Mouse (Mus musculus): ENCODE measurements around the gene Slc16a3. TPM values are rescaled to one million over a fixed set of nuclear protein-coding genes. Genes with fewer than 3 reads are reported as not detected.

The Slc16a3 gene
- polyA plus RNA-seq, 2 experiments, result 23.5 to 31.6 TPM

DNA sequence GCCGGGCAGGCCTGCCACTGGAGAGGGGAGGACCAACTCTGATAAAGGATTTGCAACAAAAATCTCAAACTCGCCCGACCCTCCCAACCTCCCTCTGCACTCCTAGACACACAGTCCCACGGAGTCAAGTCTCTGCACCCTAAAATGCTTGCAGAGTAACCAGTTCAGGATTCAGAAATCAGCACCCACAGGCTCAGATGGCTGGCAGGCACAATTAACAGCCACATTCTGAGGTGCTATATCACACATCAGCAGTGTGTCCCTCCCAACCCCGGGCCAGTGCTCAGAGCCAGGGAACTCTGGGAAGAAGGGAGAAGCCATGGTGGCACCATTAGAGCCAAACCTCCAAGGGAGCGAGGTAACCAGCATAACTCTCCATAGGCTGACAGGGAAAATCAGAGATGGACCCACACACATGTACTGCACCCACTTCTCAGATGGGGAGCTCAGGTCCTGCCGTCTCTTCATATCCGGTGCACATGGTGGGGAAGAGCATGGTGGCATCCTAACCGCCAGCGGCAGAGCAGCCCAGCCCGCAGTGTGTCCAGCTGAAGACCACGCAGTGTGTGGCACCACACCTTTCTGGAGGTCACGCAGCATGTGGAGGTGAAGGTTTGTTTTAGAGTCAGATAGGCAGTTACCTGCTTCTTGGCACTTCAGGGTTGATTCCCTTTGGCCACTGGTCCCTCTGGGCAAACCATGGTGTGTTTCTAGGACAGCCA is 13.9 kb downstream of the Slc16a3 start:
- Histone ChIP-seq H3K36me3 (replicated peaks; ENCODE audit: control insufficient read depth, insufficient read depth, low read depth) (peaks cover 66% of the 10 kb centered on the region), H3K4me2 (ENCODE audit: low read depth) (no peak overlapping the region), H3K27ac (no peak overlapping the region), H3K9me3 (ENCODE audit: control insufficient read depth, low read length) (no peaks in the 10 kb centered on the region), H3K27me3 (ENCODE audit: control insufficient read depth, insufficient read depth, low read length) (no peaks in the 10 kb centered on the region), H3K9ac (replicated peaks) (no peak overlapping the region), H3K4me3 (ENCODE audit: insufficient read depth in 1 of 2, low read depth in 2 of 2, low read length in 2 of 2) (no peak overlapping the region), H3K4me1 (replicated peaks; ENCODE audit: control insufficient read depth in 2 of 2, insufficient read depth in 2 of 2, low read length in 1 of 2) (no peaks in the 10 kb centered on the region; a peak in 1 of 4 replicates)
- WGBS (ENCODE audit: insufficient replicate concordance), result 80% methylated on average over 13 of the region's 13 CpGs
- DNase-seq (ENCODE audit: low read depth in 3 of 3, low spot score in 3 of 3) (no peak), ATAC-seq (ENCODE audit: insufficient read depth) (no peak)
- TF ChIP-seq CTCF (IDR thresholded peaks at IDR 0.05; ENCODE audit: low read depth) (no peak), EP300 (IDR thresholded peaks at IDR 0.05; ENCODE audit: low read depth) (no peak)

GRCm38 (mm10) chr11:120962909-120963308 is 14.6 kb downstream of the Slc16a3 start:
- no peaks in the 10 kb centered on the region for H3K9me3 ChIP-seq (ENCODE audit: control insufficient read depth, low read length)
- peaks cover 68% of the 10 kb centered on the region for H3K36me3 ChIP-seq (replicated peaks; ENCODE audit: control insufficient read depth, insufficient read depth, low read depth)
- no peak for ATAC-seq (ENCODE audit: insufficient read depth)
- H3K4me1 ChIP-seq (replicated peaks; ENCODE audit: control insufficient read depth in 2 of 2, insufficient read depth in 2 of 2, low read length in 1 of 2), result no peaks in the 10 kb centered on the region; a peak in 1 of 4 replicates
- no peak for TF ChIP-seq EP300 (IDR thresholded peaks at IDR 0.05; ENCODE audit: low read depth)
- no peak for TF ChIP-seq CTCF (IDR thresholded peaks at IDR 0.05; ENCODE audit: low read depth)
- H3K27me3 ChIP-seq (ENCODE audit: control insufficient read depth, insufficient read depth, low read length), result no peaks in the 10 kb centered on the region
- no peak overlapping the region for H3K4me3 ChIP-seq (ENCODE audit: insufficient read depth in 1 of 2, low read depth in 2 of 2, low read length in 2 of 2)
- 84% methylated on average over 7 of the region's 7 CpGs for WGBS (ENCODE audit: insufficient replicate concordance)
- no peak for DNase-seq (ENCODE audit: low read depth in 3 of 3, low spot score in 3 of 3)
- H3K9ac ChIP-seq (replicated peaks), result no peak overlapping the region
- H3K4me2 ChIP-seq (ENCODE audit: low read depth), result no peak overlapping the region
- no peak overlapping the region for H3K27ac ChIP-seq

DNA sequence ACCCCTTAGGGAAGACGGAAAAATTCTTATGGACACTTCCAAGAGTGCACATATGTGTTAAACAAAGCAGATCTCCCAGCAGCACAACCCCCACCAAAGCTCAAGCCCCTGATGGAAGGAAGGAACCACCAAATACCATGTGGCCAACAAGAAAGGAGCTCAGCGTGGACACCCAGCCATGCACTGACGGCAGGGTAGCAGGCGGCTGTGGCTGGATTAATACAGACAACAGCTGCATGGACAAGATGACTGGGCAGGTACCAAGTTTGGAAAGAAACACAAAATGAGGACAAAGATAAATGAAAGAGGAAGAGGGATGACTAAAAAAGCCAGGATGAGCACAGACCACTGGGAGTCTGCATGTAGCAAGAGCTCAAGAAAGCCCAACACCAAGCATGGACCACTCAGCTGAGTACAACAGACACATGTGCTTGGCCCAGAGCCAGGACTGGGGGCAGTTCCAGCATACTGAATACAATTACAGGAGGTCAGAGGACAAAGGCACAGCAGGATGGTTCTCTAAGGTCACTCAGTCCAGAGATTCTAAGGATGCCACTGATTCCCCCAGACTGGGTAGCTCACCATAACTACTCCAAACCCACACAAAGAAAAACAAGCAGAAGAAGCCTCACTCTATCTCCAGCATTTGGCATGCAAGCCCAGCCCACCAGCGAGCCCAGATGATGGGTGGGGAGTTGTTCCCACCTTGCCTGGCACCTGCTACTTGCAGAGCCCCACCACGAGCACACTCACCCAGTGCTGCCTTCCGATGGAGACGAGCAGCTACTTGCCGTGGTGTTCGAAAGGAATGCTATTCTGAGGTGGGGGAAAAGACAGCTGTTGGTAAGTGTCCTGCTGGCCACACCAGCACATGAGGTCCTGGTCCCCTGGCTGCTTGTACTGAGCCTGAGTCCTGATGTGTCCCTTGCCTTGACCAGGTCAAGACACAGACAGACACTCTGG is 16.2 kb downstream of the Slc16a3 start:
- no peaks in the 10 kb centered on the region; a peak in 1 of 4 replicates for H3K4me1 ChIP-seq (replicated peaks; ENCODE audit: control insufficient read depth in 2 of 2, insufficient read depth in 2 of 2, low read length in 1 of 2)
- H3K9ac ChIP-seq (replicated peaks), result no peak overlapping the region
- DNase-seq (ENCODE audit: low read depth in 3 of 3, low spot score in 3 of 3) (no peak), ATAC-seq (ENCODE audit: insufficient read depth) (no peak)
- TF ChIP-seq CTCF (IDR thresholded peaks at IDR 0.05; ENCODE audit: low read depth) (no peak), EP300 (IDR thresholded peaks at IDR 0.05; ENCODE audit: low read depth) (no peak)
- H3K27ac ChIP-seq, result no peak overlapping the region
- H3K4me3 ChIP-seq (ENCODE audit: insufficient read depth in 1 of 2, low read depth in 2 of 2, low read length in 2 of 2), result no peak overlapping the region
- H3K9me3 ChIP-seq (ENCODE audit: control insufficient read depth, low read length), result no peaks in the 10 kb centered on the region
- no peak overlapping the region for H3K4me2 ChIP-seq (ENCODE audit: low read depth)
- no peaks in the 10 kb centered on the region for H3K27me3 ChIP-seq (ENCODE audit: control insufficient read depth, insufficient read depth, low read length)
- peaks cover 75% of the 10 kb centered on the region for H3K36me3 ChIP-seq (replicated peaks; ENCODE audit: control insufficient read depth, insufficient read depth, low read depth)
- 87% methylated on average over 10 of the region's 10 CpGs for WGBS (ENCODE audit: insufficient replicate concordance)

DNA sequence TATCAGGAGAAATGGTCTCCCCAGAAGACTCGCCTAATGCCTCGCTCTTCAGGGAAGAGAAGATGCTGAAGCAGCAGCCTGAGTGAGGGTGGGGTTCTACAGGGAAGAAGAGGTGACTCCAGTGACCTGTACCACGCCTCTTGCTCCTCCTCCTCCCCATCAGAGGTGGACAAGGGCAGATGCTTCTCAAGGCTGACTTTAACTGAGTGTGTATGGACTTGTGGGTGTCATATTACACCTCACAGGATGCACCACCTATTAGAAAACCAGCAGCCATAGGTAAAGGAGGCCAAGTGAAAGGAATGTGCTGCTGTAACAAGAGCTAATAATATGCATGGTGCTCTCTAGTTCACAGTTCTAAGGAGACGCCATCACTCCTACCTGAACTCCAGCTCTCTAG is 17.3 kb downstream of the Slc16a3 start:
- no peak overlapping the region for H3K9ac ChIP-seq (replicated peaks)

GRCm38 (mm10) chr11:120969742-120970141 is 21.5 kb downstream of the Slc16a3 start:
- no peaks in the 10 kb centered on the region for H3K9me3 ChIP-seq (ENCODE audit: control insufficient read depth, low read length)

More for the DNA sequence above, 17.3 kb downstream of the Slc16a3 start:
- DNase-seq (ENCODE audit: low read depth in 3 of 3, low spot score in 3 of 3) (no peak), ATAC-seq (ENCODE audit: insufficient read depth) (no peak)
- H3K4me2 ChIP-seq (ENCODE audit: low read depth), result no peak overlapping the region
- no peaks in the 10 kb centered on the region for H3K4me1 ChIP-seq (replicated peaks; ENCODE audit: control insufficient read depth in 2 of 2, insufficient read depth in 2 of 2, low read length in 1 of 2)
- peaks cover 85% of the 10 kb centered on the region for H3K36me3 ChIP-seq (replicated peaks; ENCODE audit: control insufficient read depth, insufficient read depth, low read depth)
- no peak overlapping the region for H3K27ac ChIP-seq
- no peak overlapping the region for H3K4me3 ChIP-seq (ENCODE audit: insufficient read depth in 1 of 2, low read depth in 2 of 2, low read length in 2 of 2)
- TF ChIP-seq CTCF (IDR thresholded peaks at IDR 0.05; ENCODE audit: low read depth) (no peak), EP300 (IDR thresholded peaks at IDR 0.05; ENCODE audit: low read depth) (no peak)
- no peaks in the 10 kb centered on the region for H3K9me3 ChIP-seq (ENCODE audit: control insufficient read depth, low read length)
- WGBS (ENCODE audit: insufficient replicate concordance), result 82% methylated on average over 4 of the region's 4 CpGs
- H3K27me3 ChIP-seq (ENCODE audit: control insufficient read depth, insufficient read depth, low read length), result no peaks in the 10 kb centered on the region

More at GRCm38 (mm10) chr11:120969742-120970141, 21.5 kb downstream of the Slc16a3 start:
- no peak for DNase-seq (ENCODE audit: low read depth in 3 of 3, low spot score in 3 of 3)
- Histone ChIP-seq H3K27ac (no peak overlapping the region), H3K4me1 (replicated peaks; ENCODE audit: control insufficient read depth in 2 of 2, insufficient read depth in 2 of 2, low read length in 1 of 2) (no peaks in the 10 kb centered on the region), H3K4me2 (ENCODE audit: low read depth) (no peak overlapping the region), H3K27me3 (ENCODE audit: control insufficient read depth, insufficient read depth, low read length) (no peaks in the 10 kb centered on the region), H3K9ac (replicated peaks) (no peak overlapping the region), H3K36me3 (replicated peaks; ENCODE audit: control insufficient read depth, insufficient read depth, low read depth) (peaks cover 98% of the 10 kb centered on the region), H3K4me3 (ENCODE audit: insufficient read depth in 1 of 2, low read depth in 2 of 2, low read length in 2 of 2) (no peak overlapping the region)
- ATAC-seq (ENCODE audit: insufficient read depth), result no peak
- TF ChIP-seq CTCF (IDR thresholded peaks at IDR 0.05; ENCODE audit: low read depth) (no peak), EP300 (IDR thresholded peaks at IDR 0.05; ENCODE audit: low read depth) (no peak)
- 87% methylated on average over 5 of the region's 5 CpGs for WGBS (ENCODE audit: insufficient replicate concordance)

Measured in liver, embryonic 14.5 days (tissue).